Mouse (Mus musculus) urinary bladder, postnatal 0 days (tissue): ENCODE measurements around the gene Tspyl2. TPM values are rescaled to one million over a fixed set of nuclear protein-coding genes. Genes with fewer than 3 reads are reported as not detected.

ENCODE experiments used
- polyA plus RNA-seq: library from polyadenylated mRNA; unstranded; fragments of >200 nt; fragmentation: Nextera tagmentation; extraction: Ambion mirVana; gene quantifications from 2 replicates; pipeline ENCODE4 v1.2.1, GENCODE M21; 2015

The Tspyl2 gene
- polyA plus RNA-seq, result 11.5 and 14.8 TPM in 2 replicates

GRCm38 (mm10) chrX:152342358-152342901 lies at the start of gene Tspyl2:
TSS of gene Tspyl2 (minus strand) at chrX:152342425.

GRCm38 (mm10) chrX:152368397-152369273 lies 26.4 kb upstream of the Tspyl2 start, which contains the start of gene Gpr173:
TSS of gene Gpr173 (minus strand) at chrX:152368704.

DNA sequence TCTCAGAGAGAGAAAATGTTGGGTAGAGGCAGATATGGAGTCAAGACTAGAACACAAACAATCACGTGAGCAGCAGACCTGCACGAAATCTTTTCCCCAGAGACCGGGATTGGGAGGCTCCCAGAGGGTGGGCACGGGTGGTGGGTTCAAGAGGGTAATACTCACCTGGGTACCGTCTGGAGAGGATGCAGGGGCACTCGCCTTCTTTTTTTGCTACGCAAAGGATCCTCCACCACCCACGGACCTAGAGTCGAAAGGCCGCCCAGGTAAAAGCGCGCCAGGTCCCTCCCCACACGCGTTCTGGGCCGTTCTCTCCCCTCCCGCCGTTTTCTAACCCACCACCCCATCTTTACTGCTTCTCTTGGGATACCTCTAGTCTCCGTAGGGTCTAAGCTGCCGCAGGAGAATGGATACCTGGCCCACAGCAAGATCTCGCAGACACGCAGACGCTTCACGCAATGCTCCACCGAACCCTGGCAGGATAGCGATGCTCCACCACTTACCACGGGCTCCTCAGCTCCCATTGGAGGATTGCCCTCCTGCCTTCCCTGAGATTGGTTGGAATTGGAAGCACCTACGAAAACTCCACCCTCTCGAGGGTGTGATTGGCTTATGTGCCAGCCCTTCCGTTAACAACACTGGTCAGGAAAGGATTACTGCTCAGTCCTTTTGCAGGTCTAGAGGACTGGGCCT lies 15.1 kb downstream of the Tspyl2 start, which contains the start of gene Kantr:
Gene Kantr, minus strand, starts transcription at position 500 of the 693 bp plus-strand sequence.

Other genes with a start within 250 kb of the Tspyl2 start
- 3.0 and 4.3 TPM in 2 replicates for gene Iqsec2, start 198.2 kb downstream of the Tspyl2 start, polyA plus RNA-seq
- gene Kdm5c, start 109.4 kb downstream of the Tspyl2 start, polyA plus RNA-seq, result 13.5 and 15.4 TPM in 2 replicates
- 6.5 and 7.1 TPM in 2 replicates for gene Kantr, start 14.9 kb downstream of the Tspyl2 start, polyA plus RNA-seq
- 2.1 and 2.7 TPM in 2 replicates for gene Gpr173, start 26.3 kb upstream of the Tspyl2 start, polyA plus RNA-seq
- gene Cldn34a, start 220.9 kb upstream of the Tspyl2 start, polyA plus RNA-seq, result not detected in 2 replicates